Mouse (Mus musculus): ENCODE results near the gene Cdc42bpg.
"Not testable (repeated sequence)": the region's sequence is repeated elsewhere in the genome, so short reads cannot be mapped to it uniquely, and the experiment has no call there.

The Cdc42bpg gene

GRCm38 (mm10) chr19:6276426-6277421, 29.5 kb upstream of the Cdc42bpg start, which contains the start of gene Ehd1:
Gene Ehd1 (plus strand): TSS chr19:6276725.
- peak; percentile 87 to 90 for DNase-seq (ENCODE audit: low spot score in 2 of 2)

- no peak for DNase-seq (ENCODE audit: low spot score in 2 of 2)
Observed at GRCm38 (mm10) chr19:6277661-6278438, 28.4 kb upstream of the Cdc42bpg start.

- no peak for DNase-seq (ENCODE audit: low spot score in 2 of 2)
Observed at GRCm38 (mm10) chr19:6278439-6279073, 27.7 kb upstream of the Cdc42bpg start.

GRCm38 (mm10) chr19:6279481-6280144, 26.6 kb upstream of the Cdc42bpg start:
- no peak for DNase-seq (ENCODE audit: low spot score in 2 of 2)

DNA sequence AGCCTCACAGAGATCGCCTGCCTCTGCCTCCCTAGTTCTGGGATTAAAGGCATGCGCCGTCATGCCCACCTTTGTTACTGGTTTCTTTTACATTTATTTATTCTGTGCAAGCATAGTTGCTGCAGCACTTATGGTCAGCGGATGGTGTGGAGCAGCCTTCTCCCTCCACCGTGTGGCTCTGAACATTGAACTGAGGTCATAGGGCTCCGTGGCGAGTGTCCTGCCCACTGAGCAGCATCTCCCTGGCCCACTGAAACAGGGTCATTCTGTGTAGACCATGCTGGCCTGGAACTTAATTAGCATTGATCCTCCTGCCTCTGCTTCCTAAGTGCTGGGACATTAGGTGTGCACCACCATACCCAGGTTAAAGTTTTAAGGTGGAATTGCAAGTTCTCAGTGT, 25.7 kb upstream of the Cdc42bpg start:
- no peak for DNase-seq (ENCODE audit: low spot score in 2 of 2)

DNA sequence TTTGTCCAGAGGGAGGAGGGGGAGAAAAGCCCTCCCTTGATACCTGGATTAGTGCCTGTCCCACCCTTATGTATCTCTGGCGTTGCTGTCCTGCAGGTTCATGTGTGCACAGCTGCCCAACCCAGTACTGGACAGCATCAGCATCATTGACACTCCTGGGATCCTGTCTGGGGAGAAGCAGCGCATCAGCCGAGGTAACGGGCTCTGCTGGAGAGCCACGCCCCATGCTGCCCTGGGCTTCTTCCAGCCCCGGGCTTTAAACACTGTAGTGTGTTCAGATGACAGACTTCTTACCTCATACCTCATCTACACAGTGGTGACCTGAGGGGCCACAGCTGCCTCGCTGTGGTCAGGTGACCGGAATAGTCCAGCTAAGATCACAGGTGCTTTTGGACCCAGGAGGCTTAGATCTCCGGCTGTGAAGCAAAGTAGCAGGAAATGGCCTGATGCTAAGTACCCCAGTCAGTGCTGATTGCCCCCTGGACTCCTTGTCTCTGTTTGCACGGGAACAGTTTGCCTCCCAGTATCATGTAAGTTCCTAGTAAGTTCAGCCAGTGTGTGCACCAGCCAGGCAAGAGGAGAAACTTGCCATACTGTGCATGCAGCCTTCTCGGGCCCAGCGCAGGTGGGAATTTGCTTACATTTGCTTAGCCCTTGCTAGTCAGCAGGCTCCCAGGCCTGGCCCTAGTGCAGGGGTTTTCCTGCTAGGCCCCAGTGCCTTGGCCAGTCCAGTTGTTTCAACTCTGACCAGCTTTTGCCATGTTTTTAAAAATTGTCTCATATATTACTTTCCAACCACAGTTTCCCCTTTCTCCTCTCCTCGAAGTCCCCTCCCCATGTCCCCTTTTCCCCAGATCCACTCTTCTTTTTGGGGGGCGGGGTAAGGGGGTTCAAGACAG, 24.9 kb upstream of the Cdc42bpg start:
- DNase-seq (ENCODE audit: low spot score in 2 of 2) = no peak

GRCm38 (mm10) chr19:6283001-6283400, 23.3 kb upstream of the Cdc42bpg start:
- no peak for DNase-seq (ENCODE audit: low spot score in 2 of 2)

DNA sequence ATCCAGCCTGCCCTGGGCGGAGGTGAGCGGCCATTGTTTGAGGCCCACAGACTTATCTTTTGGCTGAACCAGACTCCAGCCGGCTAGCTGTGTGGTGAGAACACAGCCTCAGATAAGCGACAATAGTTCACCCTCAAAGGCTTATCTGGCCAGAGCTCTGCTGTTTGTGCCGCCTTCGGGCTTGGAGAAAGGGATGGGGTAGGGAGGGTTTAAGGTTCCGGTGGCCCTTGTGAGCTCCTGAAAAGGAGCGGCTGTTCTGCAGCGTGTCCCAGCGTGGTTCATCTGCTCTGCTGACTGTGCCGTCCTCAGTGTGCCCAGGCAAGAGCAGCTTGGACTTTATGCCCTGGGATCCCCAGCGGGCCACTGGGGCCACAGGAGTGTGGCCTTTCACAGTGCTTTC, 21.8 kb upstream of the Cdc42bpg start:
- DNase-seq (ENCODE audit: low spot score in 2 of 2) = no peak

DNA sequence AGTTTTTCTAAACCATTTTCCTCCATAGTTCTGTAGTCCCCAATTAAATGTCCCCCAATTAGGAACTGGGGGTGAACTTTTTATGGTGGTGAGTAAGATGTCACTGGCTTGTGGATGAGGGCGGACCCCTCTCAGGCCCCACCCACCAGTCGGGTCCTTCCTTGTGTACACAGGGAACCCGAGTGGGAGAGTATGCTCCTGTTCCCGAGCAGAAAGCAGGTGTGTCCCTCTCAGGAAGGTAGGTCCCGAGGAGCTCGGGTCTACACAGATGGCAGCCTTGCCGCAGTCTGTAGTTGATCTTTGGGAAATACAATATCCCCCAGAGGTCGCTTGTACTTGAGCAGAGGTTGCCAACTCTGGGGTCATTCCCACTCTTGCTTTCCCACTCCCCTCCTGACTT, 21.0 kb upstream of the Cdc42bpg start:
- DNase-seq (ENCODE audit: low spot score in 2 of 2) = no peak

- DNase-seq (ENCODE audit: low spot score in 2 of 2) = no peak
Observed at GRCm38 (mm10) chr19:6285632-6286433, 20.4 kb upstream of the Cdc42bpg start.

GRCm38 (mm10) chr19:6286434-6287401, 19.5 kb upstream of the Cdc42bpg start:
- DNase-seq (ENCODE audit: low spot score in 2 of 2) = no peak

DNA sequence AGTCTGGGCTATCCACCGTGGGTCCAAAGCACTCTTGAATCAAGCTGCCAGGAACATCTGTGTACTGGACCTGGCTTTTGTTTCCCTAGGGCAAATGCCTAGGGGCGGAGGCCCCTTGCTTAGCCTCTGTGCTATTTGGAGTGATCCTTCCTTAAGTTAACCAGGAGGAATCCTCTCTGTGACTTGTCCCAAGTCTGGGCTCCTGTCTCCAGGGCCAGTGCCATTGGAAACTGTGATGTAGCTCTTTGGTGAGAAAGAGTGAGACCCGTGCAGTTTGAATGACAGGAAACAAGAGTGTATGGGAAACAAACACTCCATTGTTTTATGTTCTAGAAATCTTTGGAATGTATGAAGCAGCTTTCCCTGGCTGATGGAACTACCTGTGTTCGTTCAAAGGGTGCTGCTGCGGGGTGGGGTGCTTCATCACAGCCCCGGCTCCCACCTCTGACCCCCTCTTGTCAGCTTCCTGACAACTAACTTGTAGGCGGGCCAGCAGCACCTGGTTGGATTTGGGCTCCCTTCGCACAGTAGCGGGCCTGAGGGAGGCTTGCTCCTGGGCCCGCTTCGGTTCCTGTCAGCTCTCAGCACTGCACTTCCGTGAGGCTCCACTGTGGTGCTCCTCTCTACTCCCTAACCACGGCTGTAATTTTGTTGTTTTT, 17.9 kb upstream of the Cdc42bpg start:
- no peak for DNase-seq (ENCODE audit: low spot score in 2 of 2)

GRCm38 (mm10) chr19:6289696-6290238, 16.5 kb upstream of the Cdc42bpg start:
- DNase-seq (ENCODE audit: low spot score in 2 of 2) = no peak

DNA sequence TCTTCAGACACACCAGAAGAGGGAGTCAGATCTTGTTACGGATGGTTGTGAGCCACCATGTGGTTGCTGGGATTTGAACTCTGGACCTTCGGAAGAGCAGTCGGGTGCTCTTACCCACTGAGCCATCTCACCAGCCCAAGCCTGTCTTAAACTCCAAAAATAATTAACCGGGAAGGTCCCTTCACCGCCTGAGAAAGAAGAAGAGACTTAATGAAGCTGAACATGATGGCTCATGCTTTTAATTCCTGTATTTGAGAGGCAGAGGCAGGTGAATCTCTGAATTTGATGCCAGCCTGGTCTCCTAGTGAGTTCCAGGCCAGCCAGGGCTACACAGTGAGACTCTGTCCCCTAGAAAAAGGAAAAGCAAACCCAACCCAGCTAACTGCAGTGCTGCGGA, 15.5 kb upstream of the Cdc42bpg start:
- not testable (repeated sequence) for DNase-seq (ENCODE audit: low spot score in 2 of 2)

GRCm38 (mm10) chr19:6291117-6291781, 15.0 kb upstream of the Cdc42bpg start:
- DNase-seq (ENCODE audit: low spot score in 2 of 2) = no peak

GRCm38 (mm10) chr19:6292262-6292661, 14.0 kb upstream of the Cdc42bpg start:
- DNase-seq (ENCODE audit: low spot score in 2 of 2) = no peak

- no peak for DNase-seq (ENCODE audit: low spot score in 2 of 2)
Observed at GRCm38 (mm10) chr19:6294301-6294700, 12.0 kb upstream of the Cdc42bpg start.

Data from thymus, postnatal 10 days (tissue).